Mouse (Mus musculus) MEL (cell line): Measurements from ENCODE around the gene Adipor2. TPM values are rescaled to one million over a fixed set of nuclear protein-coding genes. Genes with fewer than 3 reads are reported as not detected.

Experiments used
- DNase-seq: peaks from one replicate; pipeline ENCODE4 v3.0.0; 2011; ENCODE audit warnings: low read depth, low spot score
- H3K27ac ChIP-seq: 2 replicates; pipeline ENCODE4 v1.5.1; 2012; ENCODE audit warnings: low read depth, mild to moderate bottlenecking, control low read depth, low read length, moderate library complexity; ENCODE audit not compliant: control insufficient read depth
- H3K27me3 ChIP-seq, 2 experiments: fragments of 150-350 bp in 1 of 2; sonication (generic) in 1 of 2; 2 replicates each; pipeline ENCODE4 v1.6.1; 2012; ENCODE audit warnings: low read length in 2 of 2, mild to moderate bottlenecking in 2 of 2, improper control_type of control experiment in 1 of 2, moderate library complexity in 1 of 2; ENCODE audit not compliant: insufficient read depth in 2 of 2, control insufficient read depth in 1 of 2
- H3K36me3 ChIP-seq, 2 experiments: 2 replicates each; pipeline ENCODE4 v1.6.1; 2012 to 2014; ENCODE audit warnings: low read length in 2 of 2, improper control_type of control experiment in 1 of 2, inconsistent platforms in 1 of 2, mild to moderate bottlenecking in 1 of 2; ENCODE audit not compliant: insufficient read depth in 2 of 2, control insufficient read depth in 1 of 2
- H3K4me1 ChIP-seq, 2 experiments: fragments of 150-350 bp in 1 of 2; sonication (generic) in 1 of 2; 2 replicates each; pipeline ENCODE4 v1.6.1; 2012; ENCODE audit warnings: low read length in 2 of 2, improper control_type of control experiment in 1 of 2, mild to moderate bottlenecking in 1 of 2; ENCODE audit not compliant: insufficient read depth in 2 of 2, control insufficient read depth in 1 of 2
- H3K4me3 ChIP-seq, 2 experiments: fragments of 150-350 bp in 1 of 2; sonication (generic) in 1 of 2; 2 replicates each; pipeline ENCODE4 v1.5.1; 2012; ENCODE audit warnings: low read depth in 2 of 2, low read length in 2 of 2, mild to moderate bottlenecking in 2 of 2, moderate library complexity in 2 of 2, control low read depth in 1 of 2, improper control_type of control experiment in 1 of 2; ENCODE audit not compliant: control insufficient read depth in 1 of 2, insufficient read depth in 1 of 2
- H3K79me2 ChIP-seq: 2 replicates; pipeline ENCODE4 v1.6.1; 2012; ENCODE audit warnings: mild to moderate bottlenecking, low read length, moderate library complexity; ENCODE audit not compliant: control insufficient read depth, poor library complexity, insufficient read depth
- H3K9ac ChIP-seq: 2 replicates; pipeline ENCODE4 v1.6.1; 2012; ENCODE audit warnings: low read depth, mild to moderate bottlenecking, control low read depth, low read length, moderate library complexity; ENCODE audit not compliant: control insufficient read depth, poor library complexity, severe bottlenecking
- H3K9me3 ChIP-seq: fragments of 150-350 bp; sonication (generic); replicated peaks from 2 replicates; pipeline ENCODE4 v1.6.1; 2012; ENCODE audit warnings: mild to moderate bottlenecking, low read length, improper control_type of control experiment, moderate library complexity; ENCODE audit not compliant: insufficient read depth
- BHLHE40 ChIP-seq: IDR thresholded peaks from 2 replicates; pipeline ENCODE4 v1.6.1; 2012; ENCODE audit warnings: low read depth, mild to moderate bottlenecking, inconsistent platforms, low read length, improper control_type of control experiment, borderline replicate concordance
- CTCF ChIP-seq, 3 experiments: IDR thresholded peaks in 2 of 3; conservative IDR thresholded peaks in 1 of 3; 2 replicates each; pipeline ENCODE4 v1.5.1; 2011 to 2012; ENCODE audit warnings: low read length in 3 of 3, low read depth in 2 of 3, mild to moderate bottlenecking in 2 of 3, improper control_type of control experiment in 1 of 3, inconsistent platforms in 1 of 3, mixed read lengths in 1 of 3, moderate library complexity in 1 of 3; ENCODE audit not compliant: control insufficient read depth in 1 of 3, insufficient read depth in 1 of 3, poor library complexity in 1 of 3, severe bottlenecking in 1 of 3
- E2F4 ChIP-seq: IDR thresholded peaks from 2 replicates; pipeline ENCODE4 v1.6.1; 2011; ENCODE audit warnings: low read depth, low read length, improper control_type of control experiment, borderline replicate concordance
- ELF1 ChIP-seq: IDR thresholded peaks from 2 replicates; pipeline ENCODE4 v1.6.1; 2014; ENCODE audit warnings: low read depth, mild to moderate bottlenecking, inconsistent platforms, low read length, improper control_type of control experiment, moderate library complexity
- ETS1 ChIP-seq: IDR thresholded peaks from 2 replicates; pipeline ENCODE4 v1.6.1; 2012; ENCODE audit warnings: low read depth, mild to moderate bottlenecking, inconsistent platforms, low read length, improper control_type of control experiment, moderate library complexity
- GATA1 ChIP-seq: IDR thresholded peaks from 2 replicates; pipeline ENCODE4 v1.6.1; 2011; ENCODE audit warnings: low read depth, low read length, improper control_type of control experiment
- JUND ChIP-seq: IDR thresholded peaks from 2 replicates; pipeline ENCODE4 v1.6.1; 2011; ENCODE audit warnings: low read depth, mild to moderate bottlenecking, improper control_type of control experiment, low read length
- MAFK ChIP-seq: IDR thresholded peaks from 2 replicates; pipeline ENCODE4 v1.6.1; 2011; ENCODE audit warnings: low read depth, mild to moderate bottlenecking, low read length, improper control_type of control experiment, borderline replicate concordance
- MAX ChIP-seq: IDR thresholded peaks from 2 replicates; pipeline ENCODE4 v1.6.1; 2011; ENCODE audit warnings: low read length, improper control_type of control experiment
- MAZ ChIP-seq: IDR thresholded peaks from 2 replicates; pipeline ENCODE4 v1.6.1; 2012; ENCODE audit warnings: low read depth, mild to moderate bottlenecking, inconsistent platforms, low read length, improper control_type of control experiment
- MXI1 ChIP-seq: IDR thresholded peaks from 2 replicates; pipeline ENCODE4 v1.6.1; 2011; ENCODE audit warnings: mild to moderate bottlenecking, low read depth, low read length, improper control_type of control experiment
- NELFE ChIP-seq: IDR thresholded peaks from 2 replicates; pipeline ENCODE4 v1.6.1; 2011; ENCODE audit warnings: low read depth, low read length, improper control_type of control experiment
- POLR2A ChIP-seq, 2 experiments: IDR thresholded peaks; 2 replicates each; pipeline ENCODE4 v1.6.1; 2011 to 2012; ENCODE audit warnings: low read length in 2 of 2, mild to moderate bottlenecking in 2 of 2, control low read depth in 1 of 2, improper control_type of control experiment in 1 of 2, low read depth in 1 of 2, moderate library complexity in 1 of 2; ENCODE audit not compliant: control insufficient read depth in 1 of 2, insufficient read depth in 1 of 2, poor library complexity in 1 of 2
- RAD21 ChIP-seq: IDR thresholded peaks from 2 replicates; pipeline ENCODE4 v1.6.1; 2011; ENCODE audit warnings: mild to moderate bottlenecking, low read depth, low read length, improper control_type of control experiment
- TAL1 ChIP-seq: IDR thresholded peaks from 2 replicates; pipeline ENCODE4 v1.6.1; 2012; ENCODE audit warnings: mild to moderate bottlenecking, inconsistent platforms, low read length, moderate library complexity, mixed read lengths
- TBP ChIP-seq: IDR thresholded peaks from 2 replicates; pipeline ENCODE4 v1.8.0; 2011; ENCODE audit warnings: low read depth, low read length, improper control_type of control experiment
- UBTF ChIP-seq: IDR thresholded peaks from 2 replicates; pipeline ENCODE4 v1.6.1; 2012; ENCODE audit warnings: low read depth, mild to moderate bottlenecking, inconsistent platforms, low read length, improper control_type of control experiment, moderate library complexity, borderline replicate concordance; ENCODE audit not compliant: insufficient read depth
- USF1 ChIP-seq: IDR thresholded peaks from 2 replicates; pipeline ENCODE4 v1.6.1; 2014; ENCODE audit warnings: low read depth, mild to moderate bottlenecking, inconsistent platforms, low read length, improper control_type of control experiment, moderate library complexity
- USF2 ChIP-seq, 2 experiments: IDR thresholded peaks; 2 replicates each; pipeline ENCODE4 v1.6.1; 2011 to 2012; ENCODE audit warnings: improper control_type of control experiment in 2 of 2, low read length in 2 of 2, borderline replicate concordance in 1 of 2, inconsistent platforms in 1 of 2, low read depth in 1 of 2, mild to moderate bottlenecking in 1 of 2; ENCODE audit not compliant: insufficient read depth in 1 of 2
- ZC3H11A ChIP-seq: IDR thresholded peaks from 2 replicates; pipeline ENCODE4 v1.6.1; 2012; ENCODE audit warnings: low read depth, mild to moderate bottlenecking, inconsistent platforms, low read length, improper control_type of control experiment
- ZKSCAN1 ChIP-seq: IDR thresholded peaks from 2 replicates; pipeline ENCODE4 v1.6.1; 2012; ENCODE audit warnings: low read depth, mild to moderate bottlenecking, inconsistent platforms, low read length, improper control_type of control experiment, moderate library complexity
- ZMIZ1 ChIP-seq: IDR thresholded peaks from 2 replicates; pipeline ENCODE4 v1.6.1; 2012; ENCODE audit warnings: low read depth, mild to moderate bottlenecking, inconsistent platforms, low read length, improper control_type of control experiment, moderate library complexity
- ZNF384 ChIP-seq: IDR thresholded peaks from 2 replicates; pipeline ENCODE4 v1.6.1; 2012; ENCODE audit warnings: low read depth, mild to moderate bottlenecking, inconsistent platforms, low read length, improper control_type of control experiment
- polyA plus RNA-seq, 2 experiments: library from polyadenylated mRNA; stranded (reverse) in 1 of 2; unstranded in 1 of 2; fragments of >175 nt in 1 of 2; fragments of >200 nt in 1 of 2; gene quantifications; 2 replicates each; pipeline versions ENCODE4 v1.2.1 to v1.2.4; 2012; ENCODE audit warnings: low replicate concordance in 2 of 2, low read depth in 1 of 2; ENCODE audit not compliant: insufficient read length in 2 of 2, insufficient read depth in 1 of 2, missing spikeins in 1 of 2
- total RNA-seq: library from RNA; depleted of rRNA; stranded (reverse); fragments of 300-350 nt; gene quantifications from 2 replicates; pipeline ENCODE4 v1.2.3, GENCODE M21; 2012

The Adipor2 gene
- total and polyA plus RNA-seq, 3 experiments, result 37.6 to 41.3 TPM; not detected in 1

GRCm38 (mm10) chr6:119459041-119459440, 41.5 kb upstream of the Adipor2 start:
- H3K9me3 ChIP-seq, result no peaks in the 10 kb centered on the region
- no peak overlapping the region for H3K27ac ChIP-seq
- H3K27me3 ChIP-seq, result peaks cover 18 to 46% of the 10 kb centered on the region in 2 experiments
- no peaks in the 10 kb centered on the region for H3K4me1 ChIP-seq
- TF ChIP-seq RAD21 (no peak), USF1 (no peak), JUND (no peak), POLR2A (IDR thresholded peaks at IDR 0.05; ENCODE audit: control insufficient read depth in 1 of 2, insufficient read depth in 1 of 2, low read depth in 1 of 2, low read length in 2 of 2, poor library complexity in 1 of 2) (no peak), ZNF384 (no peak), ETS1 (no peak), ZC3H11A (no peak), USF2 (IDR thresholded peaks at IDR 0.05; ENCODE audit: borderline replicate concordance in 1 of 2, insufficient read depth in 1 of 2, low read depth in 1 of 2, low read length in 2 of 2) (no peak), NELFE (no peak), ELF1 (no peak)
- no peak overlapping the region for H3K4me3 ChIP-seq
- DNase-seq, result no peak
- H3K36me3 ChIP-seq, result no peaks in the 10 kb centered on the region
- H3K79me2 ChIP-seq, result no peaks in the 10 kb centered on the region
- no peak overlapping the region for H3K9ac ChIP-seq

GRCm38 (mm10) chr6:119458166-119458565, 40.7 kb upstream of the Adipor2 start:
- H3K27ac ChIP-seq, result no peak overlapping the region
- no peak overlapping the region for H3K9ac ChIP-seq
- no peak for DNase-seq
- H3K27me3 ChIP-seq, result peaks cover 16 to 40% of the 10 kb centered on the region in 2 experiments
- H3K4me1 ChIP-seq, result no peaks in the 10 kb centered on the region
- no peaks in the 10 kb centered on the region for H3K36me3 ChIP-seq
- TF ChIP-seq MAZ (no peak), MAX (no peak), ZMIZ1 (no peak), USF1 (no peak), ZKSCAN1 (no peak), MXI1 (no peak), MAFK (no peak), TBP (no peak), UBTF (no peak), GATA1 (no peak), CTCF (IDR thresholded peaks at IDR 0.05 in 2 of 3, conservative IDR thresholded peaks at IDR 0.05 in 1 of 3; ENCODE audit: control insufficient read depth in 1 of 3, insufficient read depth in 1 of 3, low read depth in 2 of 3, low read length in 3 of 3, poor library complexity in 1 of 3, severe bottlenecking in 1 of 3) (no peak), BHLHE40 (no peak), ZNF384 (no peak), TAL1 (no peak), E2F4 (no peak), ELF1 (no peak), POLR2A (IDR thresholded peaks at IDR 0.05; ENCODE audit: control insufficient read depth in 1 of 2, insufficient read depth in 1 of 2, low read depth in 1 of 2, low read length in 2 of 2, poor library complexity in 1 of 2) (no peak)
- no peaks in the 10 kb centered on the region for H3K79me2 ChIP-seq
- H3K9me3 ChIP-seq, result no peaks in the 10 kb centered on the region
- H3K4me3 ChIP-seq, result no peak overlapping the region
